Mouse (Mus musculus) heart, postnatal 0 days (tissue): ENCODE data around the gene Rad23a.

Source experiments
- CTCF ChIP-seq: IDR thresholded peaks from 2 replicates; pipeline ENCODE4 v1.5.1; 2016; ENCODE audit warnings: antibody characterized with exemption, control low read depth, low read depth
- EP300 ChIP-seq: IDR thresholded peaks from 2 replicates; pipeline ENCODE4 v1.6.1; 2016; ENCODE audit warnings: antibody characterized with exemption, low read depth

GRCm38 (mm10) chr8:84794486-84794885, 46.0 kb downstream of the Rad23a start:
- TF ChIP-seq CTCF (no peak), EP300 (no peak)
